Mouse (Mus musculus) lung, adult 18-20 months (tissue): ENCODE results near the gene Olfr1411.

Experiments used
- DNase-seq, 2 experiments: peaks; one replicate each; pipeline ENCODE4 v3.0.0; 2022; ENCODE audit warnings: mixed read lengths in 2 of 2

Gene Olfr1411

GRCm38 (mm10) chr1:92640393-92640792 lies 46.2 kb downstream of the Olfr1411 start:
- DNase-seq: peak in 1 of 2 experiments; percentile 1

GRCm38 (mm10) chr1:92641514-92642272 lies 47.5 kb downstream of the Olfr1411 start, which contains the start of gene Cops9:
Cops9 (minus strand) TSS chr1:92641985.
- DNase-seq: peak; percentile 86 to 90

GRCm38 (mm10) chr1:92643691-92644090 lies 49.5 kb downstream of the Olfr1411 start:
- no peak for DNase-seq

- no peak for DNase-seq
Measured at GRCm38 (mm10) chr1:92644916-92645315, 50.7 kb downstream of the Olfr1411 start.

- no peak for DNase-seq
Measured at GRCm38 (mm10) chr1:92646111-92646510, 51.9 kb downstream of the Olfr1411 start.

GRCm38 (mm10) chr1:92646601-92647000 lies 52.4 kb downstream of the Olfr1411 start:
- no peak for DNase-seq

- DNase-seq: no peak
Measured at GRCm38 (mm10) chr1:92647026-92647425, 52.8 kb downstream of the Olfr1411 start.
